Mouse (Mus musculus) hindbrain, embryonic 13.5 days (tissue): ENCODE results near the gene Pagr1a. TPM values are rescaled to one million over a fixed set of nuclear protein-coding genes. Genes with fewer than 3 reads are reported as not detected.

Experiments
- ATAC-seq: fragments of 200-750 bp; cut with Nextera tagmentation; 2 replicates; pipeline ENCODE4 v1.8.0; 2017; ENCODE audit warnings: moderate TSS enrichment; ENCODE audit not compliant: low FRiP score
- H3K27ac ChIP-seq: fragments of 300-500 bp; sonication (generic); 2 replicates; pipeline ENCODE4 v1.5.1; 2015; ENCODE audit warnings: inconsistent platforms, mild to moderate bottlenecking, moderate library complexity
- H3K27me3 ChIP-seq: fragments of 300-500 bp; sonication (generic); 2 replicates; pipeline ENCODE4 v1.6.1; 2015; ENCODE audit warnings: mild to moderate bottlenecking, inconsistent platforms
- H3K36me3 ChIP-seq: fragments of 300-500 bp; sonication (generic); 2 replicates; pipeline ENCODE4 v1.6.1; 2015; ENCODE audit warnings: mild to moderate bottlenecking, inconsistent platforms
- H3K4me1 ChIP-seq: fragments of 300-500 bp; sonication (generic); replicated peaks from 2 replicates; pipeline ENCODE4 v1.6.1; 2015; ENCODE audit warnings: inconsistent platforms
- H3K4me2 ChIP-seq: fragments of 300-500 bp; sonication (generic); 2 replicates; pipeline ENCODE4 v1.6.1; 2015; ENCODE audit warnings: inconsistent platforms, mild to moderate bottlenecking, moderate library complexity
- H3K4me3 ChIP-seq: fragments of 300-500 bp; sonication (generic); 2 replicates; pipeline ENCODE4 v1.5.1; 2015; ENCODE audit warnings: mild to moderate bottlenecking, inconsistent platforms
- H3K9ac ChIP-seq: fragments of 300-500 bp; sonication (generic); 2 replicates; pipeline ENCODE4 v1.6.1; 2015; ENCODE audit warnings: mild to moderate bottlenecking, inconsistent platforms
- H3K9me3 ChIP-seq: fragments of 300-500 bp; sonication (generic); 2 replicates; pipeline ENCODE4 v1.6.1; 2016; ENCODE audit warnings: inconsistent platforms
- WGBS: fragments of 180-500 bp; shearing (Covaris S2); methylation state at CpG from one replicate; pipeline ENCODE4 v1.1.7; 2015; 5-methylcytosine and 5-hydroxymethylcytosine counted together
- microRNA-seq: library from miRNA; unstranded; fragments of <30 nt; microRNA quantifications from one replicate; pipeline ENCODE4, GENCODE M21; 2016
- polyA plus RNA-seq: library from polyadenylated mRNA; unstranded; fragments of >200 nt; fragmentation: Nextera tagmentation; extraction: Ambion mirVana; gene quantifications from 2 replicates; pipeline ENCODE4 v1.2.1, GENCODE M21; 2015

Gene Pagr1a
- polyA plus RNA-seq, 1 experiment from 2014 or later = 41.8 TPM

GRCm38 (mm10) chr7:126982054-126982453, 35.1 kb downstream of the Pagr1a start:
- no peak overlapping the region for H3K9ac ChIP-seq
- H3K9me3 ChIP-seq = no peaks in the 10 kb centered on the region
- H3K27me3 ChIP-seq = no peaks in the 10 kb centered on the region
- peaks cover 15% of the 10 kb centered on the region for H3K4me1 ChIP-seq
- H3K27ac ChIP-seq = no peak overlapping the region
- 96% methylated on average over 4 of the region's 4 CpGs for WGBS
- H3K4me3 ChIP-seq = no peak overlapping the region
- no peak for ATAC-seq
- H3K4me2 ChIP-seq = no peak overlapping the region
- peaks cover 38% of the 10 kb centered on the region for H3K36me3 ChIP-seq

GRCm38 (mm10) chr7:126981601-126982000, 35.6 kb downstream of the Pagr1a start:
- 85% methylated on average over 2 of the region's 2 CpGs for WGBS
- Histone ChIP-seq H3K4me3 (no peak overlapping the region), H3K27ac (no peak overlapping the region), H3K4me2 (no peak overlapping the region), H3K9me3 (no peaks in the 10 kb centered on the region), H3K36me3 (peaks cover 38% of the 10 kb centered on the region), H3K9ac (no peak overlapping the region), H3K27me3 (no peaks in the 10 kb centered on the region), H3K4me1 (peaks cover 17% of the 10 kb centered on the region)
- ATAC-seq = no peak

- 97% methylated on average over 6 of the region's 6 CpGs for WGBS
- no peaks in the 10 kb centered on the region for H3K27me3 ChIP-seq
- H3K9me3 ChIP-seq = no peaks in the 10 kb centered on the region
- H3K4me1 ChIP-seq = peaks cover 23% of the 10 kb centered on the region
- H3K36me3 ChIP-seq = peaks cover 38% of the 10 kb centered on the region
- H3K4me3 ChIP-seq = no peak overlapping the region
- H3K9ac ChIP-seq = no peak overlapping the region
- no peak for ATAC-seq
- H3K4me2 ChIP-seq = no peak overlapping the region
- no peak overlapping the region for H3K27ac ChIP-seq
Measured at GRCm38 (mm10) chr7:126978841-126979240, 38.3 kb downstream of the Pagr1a start.

GRCm38 (mm10) chr7:126976878-126977459, 40.2 kb downstream of the Pagr1a start:
- 30% methylated on average over 14 of the region's 14 CpGs for WGBS
- peak overlapping the region; percentile 98 for H3K9ac ChIP-seq
- H3K27me3 ChIP-seq = no peaks in the 10 kb centered on the region
- H3K4me1 ChIP-seq = peaks cover 23% of the 10 kb centered on the region
- ATAC-seq = 0 out of 2 replicates have a peak, but pooled peaks have one; percentile 5
- H3K9me3 ChIP-seq = no peaks in the 10 kb centered on the region
- peak overlapping the region; percentile 93 for H3K4me2 ChIP-seq
- peak overlapping the region; percentile 93 for H3K27ac ChIP-seq
- H3K36me3 ChIP-seq = peaks cover 48% of the 10 kb centered on the region
- H3K4me3 ChIP-seq = peak overlapping the region; percentile 98

GRCm38 (mm10) chr7:126975950-126976866, 40.9 kb downstream of the Pagr1a start, which contains the start of gene Cdiptos:
Gene Cdiptos, minus strand, starts transcription at chr7:126976098.
- H3K27me3 ChIP-seq = no peaks in the 10 kb centered on the region
- peak within 1 kb of the TSS; percentile 98 for H3K4me3 ChIP-seq
- ATAC-seq = peak; percentile 94
- 1% methylated on average over 55 of the region's 55 CpGs for WGBS
- peak within 1 kb of the TSS; percentile 93 for H3K4me2 ChIP-seq
- H3K27ac ChIP-seq = peak within 1 kb of the TSS; percentile 93
- H3K9ac ChIP-seq = peak within 1 kb of the TSS; percentile 98
- peaks cover 23% of the 10 kb centered on the region for H3K4me1 ChIP-seq
- peaks cover 50% of the 10 kb centered on the region for H3K36me3 ChIP-seq
- H3K9me3 ChIP-seq = no peaks in the 10 kb centered on the region

- Histone ChIP-seq H3K4me1 (peaks cover 23% of the 10 kb centered on the region), H3K27me3 (no peaks in the 10 kb centered on the region), H3K4me2 (peak within 1 kb of the TSS; percentile 93), H3K36me3 (peaks cover 51% of the 10 kb centered on the region), H3K9me3 (no peaks in the 10 kb centered on the region), H3K27ac (peak within 1 kb of the TSS; percentile 93), H3K9ac (peak within 1 kb of the TSS; percentile 98), H3K4me3 (peak within 1 kb of the TSS; percentile 98)
- no peak for ATAC-seq
- WGBS = 6% methylated on average over 1 of the region's 1 CpGs
Measured at GRCm38 (mm10) chr7:126975893-126975949, 41.4 kb downstream of the Pagr1a start, which contains the start of gene Cdipt. Gene Cdipt, plus strand, starts transcription at chr7:126975914.

- no peaks in the 10 kb centered on the region for H3K27me3 ChIP-seq
- no peak; the same call in 1 of the 2 replicates for ATAC-seq
- WGBS = 14% methylated on average over 8 of the region's 8 CpGs
- no peaks in the 10 kb centered on the region for H3K9me3 ChIP-seq
- peaks cover 51% of the 10 kb centered on the region for H3K36me3 ChIP-seq
- H3K4me1 ChIP-seq = peaks cover 23% of the 10 kb centered on the region
- peak overlapping the region; percentile 93; the same call in 1 of the 2 replicates for H3K27ac ChIP-seq
- peak overlapping the region; percentile 39; the same call in 1 of the 2 replicates for H3K9ac ChIP-seq
- peak overlapping the region; percentile 98 for H3K4me3 ChIP-seq
- peak overlapping the region; percentile 93 for H3K4me2 ChIP-seq
Measured at GRCm38 (mm10) chr7:126975493-126975892, 41.7 kb downstream of the Pagr1a start.

GRCm38 (mm10) chr7:126967361-126967760, 49.8 kb downstream of the Pagr1a start:
- no peak for ATAC-seq
- H3K27ac ChIP-seq = no peak overlapping the region
- H3K4me2 ChIP-seq = no peak overlapping the region
- no peaks in the 10 kb centered on the region for H3K4me1 ChIP-seq
- peaks cover 13% of the 10 kb centered on the region for H3K27me3 ChIP-seq
- 57% methylated on average over 6 of the region's 6 CpGs for WGBS
- peaks cover 90% of the 10 kb centered on the region for H3K36me3 ChIP-seq
- H3K9ac ChIP-seq = no peak overlapping the region
- H3K9me3 ChIP-seq = no peaks in the 10 kb centered on the region
- H3K4me3 ChIP-seq = no peak overlapping the region

- no peak overlapping the region for H3K9ac ChIP-seq
- no peak overlapping the region for H3K4me2 ChIP-seq
- no peak overlapping the region for H3K27ac ChIP-seq
- WGBS = 62% methylated on average over 3 of the region's 3 CpGs
- no peak overlapping the region for H3K4me3 ChIP-seq
- H3K36me3 ChIP-seq = peaks cover 90% of the 10 kb centered on the region
- peaks cover 31% of the 10 kb centered on the region for H3K27me3 ChIP-seq
- no peak for ATAC-seq
- H3K9me3 ChIP-seq = no peaks in the 10 kb centered on the region
- no peaks in the 10 kb centered on the region for H3K4me1 ChIP-seq
Measured at GRCm38 (mm10) chr7:126965568-126965967, 51.6 kb downstream of the Pagr1a start.

Small RNA genes lying within 50 kb of the gene (microRNA-seq; reads per million reads assigned to microRNA genes)
- not detected for gene Gm44343

Other genes with a start within 250 kb of the Pagr1a start
- gene Ypel3, start 240.4 kb downstream of the Pagr1a start, polyA plus RNA-seq = 173 and 179 TPM in 2 replicates
- 0.32 and 0.84 TPM in 2 replicates for gene Tbx6, start 235.9 kb downstream of the Pagr1a start, polyA plus RNA-seq
- 196 and 214 TPM in 2 replicates for gene Ppp4c, start 224.9 kb downstream of the Pagr1a start, polyA plus RNA-seq
- 52.1 and 55.6 TPM in 2 replicates for gene Fam57b, start 219.7 kb downstream of the Pagr1a start, polyA plus RNA-seq
- gene 4930451I11Rik, start 185.7 kb downstream of the Pagr1a start, polyA plus RNA-seq = not detected in 2 replicates
- gene Doc2a, start 169.9 kb downstream of the Pagr1a start, polyA plus RNA-seq = 7.1 and 9.3 TPM in 2 replicates
- gene Hirip3, start 155.4 kb downstream of the Pagr1a start, polyA plus RNA-seq = 20.2 and 25.7 TPM in 2 replicates
- gene Ino80e, start 155.0 kb downstream of the Pagr1a start, polyA plus RNA-seq = 81.8 and 89.4 TPM in 2 replicates
- gene Taok2, start 132.6 kb downstream of the Pagr1a start, polyA plus RNA-seq = 57.2 and 57.4 TPM in 2 replicates
- gene Tmem219, start 94.4 kb downstream of the Pagr1a start, polyA plus RNA-seq = 26.3 and 28.4 TPM in 2 replicates
- gene Kctd13, start 88.5 kb downstream of the Pagr1a start, polyA plus RNA-seq = 98.7 and 101 TPM in 2 replicates
- 6.1 and 6.4 TPM in 2 replicates for gene Asphd1, start 67.8 kb downstream of the Pagr1a start, polyA plus RNA-seq
- gene Sez6l2, start 66.8 kb downstream of the Pagr1a start, polyA plus RNA-seq = 32.7 and 36.7 TPM in 2 replicates
- gene Cdipt, start 41.4 kb downstream of the Pagr1a start, polyA plus RNA-seq = 109 and 112 TPM in 2 replicates
- gene Cdiptos, start 41.3 kb downstream of the Pagr1a start, polyA plus RNA-seq = 1.2 and 1.4 TPM in 2 replicates
- gene Mvp, start 2.7 kb downstream of the Pagr1a start, polyA plus RNA-seq = 4.5 and 5.2 TPM in 2 replicates
- 0.45 and 1.1 TPM in 2 replicates for gene Pagr1b, start 868 bp downstream of the Pagr1a start, polyA plus RNA-seq
- gene Gm42742, start 3.7 kb upstream of the Pagr1a start, polyA plus RNA-seq = 66.8 and 73.4 TPM in 2 replicates
- gene Prrt2, start 3.9 kb upstream of the Pagr1a start, polyA plus RNA-seq = 18.3 and 19.2 TPM in 2 replicates
- gene Maz, start 9.7 kb upstream of the Pagr1a start, polyA plus RNA-seq = 59.8 and 60.8 TPM in 2 replicates
- gene Kif22, start 25.1 kb upstream of the Pagr1a start, polyA plus RNA-seq = 30.2 and 32.6 TPM in 2 replicates
- not detected in 2 replicates for gene Zg16, start 70.0 kb upstream of the Pagr1a start, polyA plus RNA-seq
- gene AI467606, start 74.0 kb upstream of the Pagr1a start, polyA plus RNA-seq = 1.5 and 2.1 TPM in 2 replicates
- 0.54 and 0.68 TPM in 2 replicates for gene Qprt, start 104.9 kb upstream of the Pagr1a start, polyA plus RNA-seq
- 0.06 and 0.09 TPM in 2 replicates for gene Spn, start 120.5 kb upstream of the Pagr1a start, polyA plus RNA-seq
- gene Cd2bp2, start 178.7 kb upstream of the Pagr1a start, polyA plus RNA-seq = 83.1 and 84.6 TPM in 2 replicates
- gene Tbc1d10b, start 191.1 kb upstream of the Pagr1a start, polyA plus RNA-seq = 28.0 and 31.3 TPM in 2 replicates
- gene Mylpf, start 191.5 kb upstream of the Pagr1a start, polyA plus RNA-seq = 11.0 and 15.5 TPM in 2 replicates
- gene Zfp553, start 215.7 kb upstream of the Pagr1a start, polyA plus RNA-seq = 58.8 and 61.9 TPM in 2 replicates
- 21.8 and 23.1 TPM in 2 replicates for gene Sept1, start 215.8 kb upstream of the Pagr1a start, polyA plus RNA-seq
- 54.4 and 57.4 TPM in 2 replicates for gene Zfp771, start 226.9 kb upstream of the Pagr1a start, polyA plus RNA-seq
- gene Dctpp1, start 243.4 kb upstream of the Pagr1a start, polyA plus RNA-seq = 121 and 124 TPM in 2 replicates